Mouse (Mus musculus) MEL (cell line): ENCODE measurements around the gene Nvl. TPM values are rescaled to one million over a fixed set of nuclear protein-coding genes. Genes with fewer than 3 reads are reported as not detected.

Experiments
- DNase-seq: peaks from one replicate; pipeline ENCODE4 v3.0.0; 2011; ENCODE audit warnings: low read depth, low spot score
- H3K27ac ChIP-seq: 2 replicates; pipeline ENCODE4 v1.5.1; 2012; ENCODE audit warnings: low read depth, mild to moderate bottlenecking, control low read depth, low read length, moderate library complexity; ENCODE audit not compliant: control insufficient read depth
- H3K27me3 ChIP-seq, 2 experiments: fragments of 150-350 bp in 1 of 2; sonication (generic) in 1 of 2; 2 replicates each; pipeline ENCODE4 v1.6.1; 2012; ENCODE audit warnings: low read length in 2 of 2, mild to moderate bottlenecking in 2 of 2, improper control_type of control experiment in 1 of 2, moderate library complexity in 1 of 2; ENCODE audit not compliant: insufficient read depth in 2 of 2, control insufficient read depth in 1 of 2
- H3K36me3 ChIP-seq, 2 experiments: 2 replicates each; pipeline ENCODE4 v1.6.1; 2012 to 2014; ENCODE audit warnings: low read length in 2 of 2, improper control_type of control experiment in 1 of 2, inconsistent platforms in 1 of 2, mild to moderate bottlenecking in 1 of 2; ENCODE audit not compliant: insufficient read depth in 2 of 2, control insufficient read depth in 1 of 2
- H3K4me1 ChIP-seq, 2 experiments: fragments of 150-350 bp in 1 of 2; sonication (generic) in 1 of 2; 2 replicates each; pipeline ENCODE4 v1.6.1; 2012; ENCODE audit warnings: low read length in 2 of 2, improper control_type of control experiment in 1 of 2, mild to moderate bottlenecking in 1 of 2; ENCODE audit not compliant: insufficient read depth in 2 of 2, control insufficient read depth in 1 of 2
- H3K4me3 ChIP-seq, 2 experiments: fragments of 150-350 bp in 1 of 2; sonication (generic) in 1 of 2; 2 replicates each; pipeline ENCODE4 v1.5.1; 2012; ENCODE audit warnings: low read depth in 2 of 2, low read length in 2 of 2, mild to moderate bottlenecking in 2 of 2, moderate library complexity in 2 of 2, control low read depth in 1 of 2, improper control_type of control experiment in 1 of 2; ENCODE audit not compliant: control insufficient read depth in 1 of 2, insufficient read depth in 1 of 2
- H3K79me2 ChIP-seq: 2 replicates; pipeline ENCODE4 v1.6.1; 2012; ENCODE audit warnings: mild to moderate bottlenecking, low read length, moderate library complexity; ENCODE audit not compliant: control insufficient read depth, poor library complexity, insufficient read depth
- H3K9ac ChIP-seq: 2 replicates; pipeline ENCODE4 v1.6.1; 2012; ENCODE audit warnings: low read depth, mild to moderate bottlenecking, control low read depth, low read length, moderate library complexity; ENCODE audit not compliant: control insufficient read depth, poor library complexity, severe bottlenecking
- H3K9me3 ChIP-seq: fragments of 150-350 bp; sonication (generic); replicated peaks from 2 replicates; pipeline ENCODE4 v1.6.1; 2012; ENCODE audit warnings: mild to moderate bottlenecking, low read length, improper control_type of control experiment, moderate library complexity; ENCODE audit not compliant: insufficient read depth
- CHD1 ChIP-seq: IDR thresholded peaks from 2 replicates; pipeline ENCODE4 v1.6.1; 2012; ENCODE audit warnings: low read depth, mild to moderate bottlenecking, inconsistent platforms, low read length, improper control_type of control experiment
- E2F4 ChIP-seq: IDR thresholded peaks from 2 replicates; pipeline ENCODE4 v1.6.1; 2011; ENCODE audit warnings: low read depth, low read length, improper control_type of control experiment, borderline replicate concordance
- ELF1 ChIP-seq: IDR thresholded peaks from 2 replicates; pipeline ENCODE4 v1.6.1; 2014; ENCODE audit warnings: low read depth, mild to moderate bottlenecking, inconsistent platforms, low read length, improper control_type of control experiment, moderate library complexity
- ETS1 ChIP-seq: IDR thresholded peaks from 2 replicates; pipeline ENCODE4 v1.6.1; 2012; ENCODE audit warnings: low read depth, mild to moderate bottlenecking, inconsistent platforms, low read length, improper control_type of control experiment, moderate library complexity
- GABPA ChIP-seq: IDR thresholded peaks from 2 replicates; pipeline ENCODE4 v1.6.1; 2012; ENCODE audit warnings: low read depth, mild to moderate bottlenecking, inconsistent platforms, low read length, improper control_type of control experiment, moderate library complexity
- HCFC1 ChIP-seq: IDR thresholded peaks from 2 replicates; pipeline ENCODE4 v1.6.1; 2012; ENCODE audit warnings: low read depth, mild to moderate bottlenecking, inconsistent platforms, low read length, improper control_type of control experiment, moderate library complexity
- JUND ChIP-seq: IDR thresholded peaks from 2 replicates; pipeline ENCODE4 v1.6.1; 2011; ENCODE audit warnings: low read depth, mild to moderate bottlenecking, improper control_type of control experiment, low read length
- MEF2A ChIP-seq: IDR thresholded peaks from 2 replicates; pipeline ENCODE4 v1.6.1; 2014; ENCODE audit warnings: low read depth, mild to moderate bottlenecking, inconsistent platforms, low read length, improper control_type of control experiment; ENCODE audit not compliant: poor library complexity, insufficient replicate concordance, severe bottlenecking; ENCODE audit errors: extremely low read depth
- MYC ChIP-seq: IDR thresholded peaks from 2 replicates; pipeline ENCODE4 v1.6.1; 2011; ENCODE audit warnings: low read depth, mild to moderate bottlenecking, low read length, improper control_type of control experiment, moderate library complexity
- NELFE ChIP-seq: IDR thresholded peaks from 2 replicates; pipeline ENCODE4 v1.6.1; 2011; ENCODE audit warnings: low read depth, low read length, improper control_type of control experiment
- NRF1 ChIP-seq: IDR thresholded peaks from 2 replicates; pipeline ENCODE4 v1.6.1; 2014; ENCODE audit warnings: low read depth, mild to moderate bottlenecking, inconsistent platforms, low read length, improper control_type of control experiment, moderate library complexity; ENCODE audit not compliant: poor library complexity, insufficient read depth, severe bottlenecking
- POLR2AphosphoS2 ChIP-seq: IDR thresholded peaks from 2 replicates; pipeline ENCODE4 v1.6.1; 2011; ENCODE audit warnings: low read length, improper control_type of control experiment
- RCOR1 ChIP-seq: IDR thresholded peaks from 2 replicates; pipeline ENCODE4 v1.6.1; 2012; ENCODE audit warnings: low read depth, mild to moderate bottlenecking, inconsistent platforms, low read length, improper control_type of control experiment
- SIN3A ChIP-seq: IDR thresholded peaks from 2 replicates; pipeline ENCODE4 v1.6.1; 2012; ENCODE audit warnings: low read length, improper control_type of control experiment, inconsistent platforms
- TAL1 ChIP-seq: IDR thresholded peaks from 2 replicates; pipeline ENCODE4 v1.6.1; 2012; ENCODE audit warnings: mild to moderate bottlenecking, inconsistent platforms, low read length, moderate library complexity, mixed read lengths
- TBP ChIP-seq: IDR thresholded peaks from 2 replicates; pipeline ENCODE4 v1.8.0; 2011; ENCODE audit warnings: low read depth, low read length, improper control_type of control experiment
- TCF12 ChIP-seq: IDR thresholded peaks from 2 replicates; pipeline ENCODE4 v1.6.1; 2014; ENCODE audit warnings: low read depth, mild to moderate bottlenecking, inconsistent platforms, low read length, improper control_type of control experiment, moderate library complexity
- USF2 ChIP-seq, 2 experiments: IDR thresholded peaks; 2 replicates each; pipeline ENCODE4 v1.6.1; 2011 to 2012; ENCODE audit warnings: improper control_type of control experiment in 2 of 2, low read length in 2 of 2, borderline replicate concordance in 1 of 2, inconsistent platforms in 1 of 2, low read depth in 1 of 2, mild to moderate bottlenecking in 1 of 2; ENCODE audit not compliant: insufficient read depth in 1 of 2
- ZKSCAN1 ChIP-seq: IDR thresholded peaks from 2 replicates; pipeline ENCODE4 v1.6.1; 2012; ENCODE audit warnings: low read depth, mild to moderate bottlenecking, inconsistent platforms, low read length, improper control_type of control experiment, moderate library complexity
- ZMIZ1 ChIP-seq: IDR thresholded peaks from 2 replicates; pipeline ENCODE4 v1.6.1; 2012; ENCODE audit warnings: low read depth, mild to moderate bottlenecking, inconsistent platforms, low read length, improper control_type of control experiment, moderate library complexity
- polyA plus RNA-seq, 2 experiments: library from polyadenylated mRNA; stranded (reverse) in 1 of 2; unstranded in 1 of 2; fragments of >175 nt in 1 of 2; fragments of >200 nt in 1 of 2; gene quantifications; 2 replicates each; pipeline versions ENCODE4 v1.2.1 to v1.2.4; 2012; ENCODE audit warnings: low replicate concordance in 2 of 2, low read depth in 1 of 2; ENCODE audit not compliant: insufficient read length in 2 of 2, insufficient read depth in 1 of 2, missing spikeins in 1 of 2
- total RNA-seq: library from RNA; depleted of rRNA; stranded (reverse); fragments of 300-350 nt; gene quantifications from 2 replicates; pipeline ENCODE4 v1.2.3, GENCODE M21; 2012

Gene Nvl
- total and polyA plus RNA-seq, 3 experiments: 21.0 to 29.8 TPM; not detected in 1

DNA sequence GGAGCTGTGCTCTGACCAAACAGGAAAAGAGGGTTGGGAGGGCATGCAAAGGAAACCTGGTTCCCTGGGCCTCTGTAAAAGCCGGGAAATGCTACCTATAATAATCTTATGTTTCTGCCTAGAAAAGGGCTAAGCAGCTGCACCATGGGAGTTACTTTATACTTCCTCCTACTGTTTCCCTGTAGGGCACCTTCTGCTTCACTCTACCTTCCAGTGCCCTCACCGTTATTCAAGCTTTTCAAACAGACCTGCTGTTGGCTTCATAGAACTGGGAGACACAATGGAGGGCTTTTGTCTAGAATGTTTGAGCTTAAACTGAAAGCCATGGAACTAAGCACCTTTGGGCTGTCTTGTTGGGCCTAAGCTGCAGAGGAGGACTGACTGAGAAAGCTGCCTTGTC, 23.8 kb upstream of the Nvl start:
- no peak for TF ChIP-seq POLR2AphosphoS2
- no peak for TF ChIP-seq NRF1
- TF ChIP-seq JUND: no peak
- no peak for TF ChIP-seq TCF12
- no peak for TF ChIP-seq NELFE
- no peak for TF ChIP-seq TBP
- no peak for TF ChIP-seq GABPA
- no peak for TF ChIP-seq CHD1
- no peak for TF ChIP-seq ZKSCAN1
- TF ChIP-seq ELF1: no peak
- no peak for TF ChIP-seq MEF2A
- no peak for TF ChIP-seq USF2 (IDR thresholded peaks at IDR 0.05; ENCODE audit: borderline replicate concordance in 1 of 2, insufficient read depth in 1 of 2, low read depth in 1 of 2, low read length in 2 of 2)
- no peak for TF ChIP-seq TAL1
- no peak for TF ChIP-seq HCFC1
- TF ChIP-seq ZMIZ1: no peak
- TF ChIP-seq ETS1: no peak
- TF ChIP-seq MYC: no peak
- Histone ChIP-seq H3K4me1 (0 out of 4 replicates have a peak, but pooled peaks cover 0 to 2% of the 10 kb centered on the region in 2 experiments), H3K36me3 (peaks cover 3 to 6% of the 10 kb centered on the region in 2 experiments; a peak in 3 of 4 replicates), H3K79me2 (no peaks in the 10 kb centered on the region), H3K4me3 (no peak overlapping the region), H3K27me3 (no peaks in the 10 kb centered on the region), H3K27ac (no peak overlapping the region), H3K9me3 (no peaks in the 10 kb centered on the region), H3K9ac (no peak overlapping the region)
- DNase-seq: no peak

DNA sequence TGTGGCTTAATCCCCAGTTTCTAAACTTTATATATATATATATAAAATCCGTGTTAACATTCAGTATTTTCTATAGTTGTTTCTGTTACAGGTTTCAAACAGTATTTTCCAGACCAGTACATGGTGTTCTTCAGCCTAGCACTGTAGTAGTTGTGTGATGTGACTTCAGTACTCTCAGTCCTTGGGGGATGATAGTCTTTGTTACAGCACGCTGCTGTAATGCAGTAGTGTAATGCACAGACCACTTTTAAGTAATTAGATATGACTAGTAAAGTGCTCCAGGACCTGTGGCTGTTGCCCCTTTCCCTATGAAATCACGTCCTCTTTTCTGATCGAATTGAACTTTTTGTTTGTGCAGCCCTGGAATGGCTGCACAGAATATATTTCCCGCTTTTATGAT, 7.5 kb upstream of the Nvl start:
- Histone ChIP-seq H3K4me3 (peak overlapping the region; percentile 61 to 85), H3K9ac (peak overlapping the region; percentile 95), H3K4me1 (peaks cover 15 to 25% of the 10 kb centered on the region in 2 experiments)

More for the DNA sequence above, 7.5 kb upstream of the Nvl start:
- TF ChIP-seq E2F4: no peak
- no peak for TF ChIP-seq RCOR1
- TF ChIP-seq SIN3A: 0 out of 2 replicates have a peak, but pooled peaks have one; percentile 38
- no peaks in the 10 kb centered on the region for H3K27me3 ChIP-seq
- H3K79me2 ChIP-seq: peaks cover 23% of the 10 kb centered on the region
- H3K27ac ChIP-seq: no peak overlapping the region; the same call in 1 of the 2 replicates
- no peaks in the 10 kb centered on the region for H3K9me3 ChIP-seq
- DNase-seq: peak; percentile 55
- H3K36me3 ChIP-seq: peaks cover 5 to 54% of the 10 kb centered on the region in 2 experiments
